Mouse (Mus musculus) cerebellum, adult 2 months (tissue): ENCODE results near the gene Agk. TPM values are rescaled to one million over a fixed set of nuclear protein-coding genes. Genes with fewer than 3 reads are reported as not detected.

Source experiments
- DNase-seq, 2 experiments: peaks; one replicate each; pipeline ENCODE4 v3.0.0; 2021
- H3K27ac ChIP-seq: fragments of 200-500 bp; 2 replicates; pipeline ENCODE4 v1.5.1; 2012; ENCODE audit warnings: low read length, control low read depth, inconsistent platforms; ENCODE audit not compliant: insufficient read depth
- H3K27me3 ChIP-seq: fragments of 200-500 bp; 2 replicates; pipeline ENCODE4 v1.6.1; 2012; ENCODE audit warnings: inconsistent platforms, mild to moderate bottlenecking, low read length, moderate library complexity; ENCODE audit not compliant: control insufficient read depth, insufficient read depth
- H3K4me1 ChIP-seq: fragments of 200-500 bp; 2 replicates; pipeline ENCODE4 v1.6.1; 2011; ENCODE audit warnings: low read length; ENCODE audit not compliant: control insufficient read depth, insufficient read depth
- H3K4me3 ChIP-seq: fragments of 200-500 bp; replicated peaks from 2 replicates; pipeline ENCODE3; 2011; ENCODE audit warnings: mild to moderate bottlenecking, low read depth, low read length, control low read depth; ENCODE audit not compliant: insufficient read depth
- CTCF ChIP-seq: fragments of 200-500 bp; IDR thresholded peaks from 2 replicates; pipeline ENCODE4 v1.5.1; 2011; ENCODE audit warnings: low read depth, mild to moderate bottlenecking, control low read depth, low read length, moderate library complexity, borderline replicate concordance; ENCODE audit not compliant: insufficient read depth
- POLR2A ChIP-seq: fragments of 200-500 bp; IDR thresholded peaks from 2 replicates; pipeline ENCODE4 v1.6.1; 2011; ENCODE audit warnings: low read length, control low read depth, borderline replicate concordance; ENCODE audit not compliant: insufficient read depth
- WGBS: fragments of 180-500 bp; shearing (Covaris S2); methylation state at CpG from one replicate; pipeline ENCODE4 v1.1.7; 2018; 5-methylcytosine and 5-hydroxymethylcytosine counted together
- polyA plus RNA-seq: library from polyadenylated mRNA; depleted of rRNA; stranded (reverse); fragments of >200 nt; gene quantifications from 2 replicates; pipeline ENCODE4 v1.2.3, GENCODE M21; 2012

Gene Agk
- polyA plus RNA-seq, 1 experiment: 34.8 TPM

DNA sequence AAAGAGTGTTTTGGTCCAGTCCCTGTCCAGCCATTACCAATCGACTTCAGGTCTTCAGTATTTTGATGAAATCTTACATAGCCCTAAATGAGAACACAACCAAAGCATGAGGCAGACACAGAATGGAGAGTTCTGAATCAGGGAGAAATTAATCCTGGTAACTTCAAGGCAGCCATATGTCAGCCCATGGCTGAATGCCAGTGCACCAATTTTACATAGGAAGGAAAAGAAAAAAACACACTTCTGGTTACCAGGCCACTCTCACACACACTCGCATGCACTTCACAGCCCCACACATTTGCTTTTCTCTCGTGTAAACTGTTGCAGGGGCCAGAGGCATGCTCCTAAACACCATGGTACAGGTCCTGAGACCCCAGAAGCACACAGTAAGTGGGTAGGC is 105.9 kb downstream of the Agk start:
- DNase-seq: peak; percentile 75 to 80
- no peak for TF ChIP-seq CTCF
- TF ChIP-seq POLR2A: no peak
- Histone ChIP-seq H3K4me3 (peak overlapping the region; percentile 28), H3K4me1 (peaks cover 41% of the 10 kb centered on the region; the same call in 1 of the 2 replicates), H3K27ac (peak overlapping the region; percentile 31), H3K27me3 (no peaks in the 10 kb centered on the region)
- 14% methylated on average over 3 of the region's 3 CpGs for WGBS

DNA sequence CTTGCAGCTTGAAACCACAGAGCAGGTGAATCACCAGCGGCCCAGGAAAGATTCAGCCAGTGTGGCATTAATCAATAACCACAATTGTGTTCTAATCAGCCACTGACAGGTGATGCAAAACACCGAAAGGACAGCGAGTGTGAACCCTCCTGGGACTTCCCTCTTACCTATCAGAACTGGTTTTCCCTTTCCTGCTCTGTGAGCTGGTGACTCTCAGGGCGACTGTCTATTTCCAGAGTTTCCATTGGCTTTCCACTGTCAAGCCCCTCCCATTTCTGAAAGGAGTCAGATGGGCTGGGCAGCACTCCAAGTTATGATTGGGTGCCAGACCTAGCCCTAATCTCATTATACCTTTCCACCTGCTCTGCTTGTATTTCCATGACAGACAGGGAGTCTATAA is 106.4 kb downstream of the Agk start:
- 7% methylated on average over 4 of the region's 4 CpGs for WGBS
- DNase-seq: peak; percentile 86 to 92
- Histone ChIP-seq H3K4me3 (peak overlapping the region; percentile 28), H3K4me1 (peaks cover 37% of the 10 kb centered on the region; the same call in 1 of the 2 replicates), H3K27me3 (no peaks in the 10 kb centered on the region), H3K27ac (peak overlapping the region; percentile 72)
- TF ChIP-seq CTCF (no peak), POLR2A (peak; percentile 15; the same call in 1 of the 2 replicates)

DNA sequence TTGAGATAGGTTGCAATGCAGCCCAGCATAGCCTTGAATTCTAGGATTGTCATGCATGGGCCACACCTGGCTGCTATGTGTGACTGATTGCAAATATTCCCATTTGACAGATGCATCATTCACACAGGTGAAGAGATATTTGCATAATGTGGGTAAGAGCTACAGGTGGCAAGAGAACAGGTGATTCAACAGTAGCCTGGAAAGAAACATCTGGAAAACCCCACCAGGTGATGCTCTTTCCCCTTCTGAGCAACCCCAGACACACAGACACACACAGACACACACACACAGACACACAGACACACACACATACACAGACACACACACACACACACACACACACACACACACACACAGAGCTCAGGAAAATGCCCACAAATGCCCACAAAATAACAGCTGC is 106.8 kb downstream of the Agk start:
- no peak for TF ChIP-seq CTCF
- TF ChIP-seq POLR2A: no peak
- DNase-seq: no peak
- Histone ChIP-seq H3K27ac (peak overlapping the region; percentile 72), H3K27me3 (no peaks in the 10 kb centered on the region), H3K4me1 (peaks cover 35% of the 10 kb centered on the region; the same call in 1 of the 2 replicates), H3K4me3 (peak overlapping the region; percentile 46)

DNA sequence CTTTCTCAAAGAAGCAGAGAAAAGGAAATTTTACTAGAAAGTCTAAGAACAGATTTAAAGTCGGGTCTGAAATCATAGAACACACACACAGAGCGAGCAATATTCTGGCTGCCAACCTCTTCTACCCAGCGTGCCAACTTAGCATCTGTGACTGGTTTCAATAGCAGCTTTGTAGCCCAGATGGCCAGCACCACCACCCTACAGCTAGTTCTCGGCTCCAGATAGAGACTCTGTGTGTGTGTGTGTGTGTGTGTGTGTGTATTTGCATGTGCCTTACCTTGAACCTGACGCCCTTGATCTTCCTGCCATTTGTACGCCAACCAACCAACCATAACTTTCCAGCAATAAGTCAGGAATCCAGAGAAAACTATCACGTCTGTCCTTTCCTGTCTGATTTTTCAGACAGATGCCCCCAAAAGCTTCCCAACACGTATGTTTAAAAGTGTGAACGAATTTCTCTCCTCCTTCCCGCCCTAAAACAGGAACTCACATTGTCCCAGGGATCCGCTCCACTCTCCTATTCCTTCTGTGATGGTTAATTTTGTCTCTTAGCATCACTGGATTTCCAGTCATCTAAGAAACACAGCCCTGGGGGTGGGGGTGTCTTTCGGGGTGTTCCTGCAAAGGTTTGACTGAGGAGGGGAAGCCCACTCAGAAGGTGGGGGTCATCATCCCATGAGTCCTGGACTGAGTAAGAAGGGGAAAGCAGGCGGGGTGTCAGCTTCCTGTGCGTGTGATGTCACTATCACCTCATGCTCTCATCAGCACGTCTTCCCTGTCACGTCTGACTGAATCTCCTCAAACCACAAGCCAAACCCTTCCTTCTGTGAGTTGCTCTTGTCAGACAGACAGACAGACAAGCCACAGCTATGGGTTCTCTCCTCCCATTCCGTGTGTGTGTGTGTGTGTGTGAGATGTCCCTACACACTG is 107.6 kb downstream of the Agk start:
- H3K27ac ChIP-seq: peak overlapping the region; percentile 77
- 19% methylated on average over 17 of the region's 17 CpGs for WGBS
- peaks cover 27% of the 10 kb centered on the region; the same call in 1 of the 2 replicates for H3K4me1 ChIP-seq

DNA sequence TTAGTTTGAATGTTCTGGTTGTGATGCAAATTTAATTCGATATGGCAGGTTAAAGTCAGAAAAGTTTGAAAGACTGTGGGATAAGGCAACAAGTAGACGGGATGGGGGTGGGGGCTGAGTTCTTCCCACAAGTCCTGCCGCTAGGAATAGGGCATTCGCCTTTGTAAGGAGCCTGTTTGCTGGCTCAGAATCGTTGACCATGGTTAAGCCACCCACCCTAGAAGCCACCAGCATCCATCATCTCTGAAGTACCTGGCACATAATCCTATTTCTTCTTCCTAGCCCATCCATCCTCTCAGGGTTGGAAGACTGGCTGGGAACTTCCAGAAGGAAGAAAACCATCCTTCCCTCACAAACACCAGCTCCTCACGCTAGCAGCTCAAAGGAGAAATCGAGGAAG is 109.7 kb downstream of the Agk start:
- WGBS: 4% methylated on average over 7 of the region's 7 CpGs
- H3K27ac ChIP-seq: peak overlapping the region; percentile 99

More for the DNA sequence above, 107.6 kb downstream of the Agk start:
- TF ChIP-seq CTCF (no peak), POLR2A (no peak)
- DNase-seq: peak; percentile 81 to 93
- Histone ChIP-seq H3K4me3 (peak overlapping the region; percentile 46), H3K27me3 (no peaks in the 10 kb centered on the region)

DNA sequence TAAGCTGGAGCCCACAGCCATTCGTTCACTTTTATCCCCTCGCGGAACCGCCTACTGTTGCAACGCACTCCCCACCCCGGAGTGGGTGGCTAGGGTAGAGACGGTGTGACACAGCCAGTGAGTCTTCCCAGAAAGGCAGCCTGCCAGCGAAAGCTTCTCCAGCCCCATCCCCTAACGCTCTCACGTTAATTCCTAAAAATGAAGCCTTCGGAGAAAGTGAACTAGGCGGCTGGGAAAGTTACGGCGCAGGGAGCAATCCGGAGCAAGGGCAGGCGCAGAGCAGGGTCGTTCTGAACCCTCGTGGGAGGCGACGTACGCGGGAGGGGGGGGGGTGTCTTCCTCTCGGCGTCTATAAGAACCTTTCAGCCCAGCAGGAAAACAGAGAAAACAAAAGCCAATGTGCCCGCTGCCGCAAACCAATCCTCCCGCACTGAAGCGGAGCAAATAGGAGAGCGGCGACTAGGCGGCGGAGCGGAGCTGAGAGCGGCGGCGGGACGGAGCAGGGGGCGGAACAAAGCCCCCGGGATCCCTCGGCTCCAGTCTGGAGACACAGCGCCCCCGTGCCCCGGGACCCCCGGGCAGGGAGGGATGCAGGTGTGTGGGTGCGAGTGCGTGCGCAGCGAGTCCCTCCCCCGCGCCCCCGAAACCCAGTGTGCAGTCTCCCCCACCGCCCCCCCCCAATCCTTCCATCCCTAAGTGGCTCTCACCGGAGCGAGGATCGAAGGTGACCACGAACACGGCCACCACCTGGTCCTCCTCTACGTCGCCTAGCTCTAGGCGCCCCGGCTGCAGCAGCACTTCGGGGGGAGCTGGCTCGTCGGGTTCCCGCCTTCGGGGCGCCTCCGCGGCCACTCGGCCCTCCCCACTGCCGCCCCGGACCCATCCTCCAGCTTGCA is 110.4 kb downstream of the Agk start:
- under 1% methylated on average over 72 of the region's 72 CpGs for WGBS
- H3K4me1 ChIP-seq: peaks cover 18% of the 10 kb centered on the region; the same call in 1 of the 2 replicates
- no peak for TF ChIP-seq CTCF
- H3K27me3 ChIP-seq: no peaks in the 10 kb centered on the region
- H3K27ac ChIP-seq: peak overlapping the region; percentile 99
- H3K4me3 ChIP-seq: peak overlapping the region; percentile 89
- DNase-seq: peak; percentile 78

More for the DNA sequence above, 109.7 kb downstream of the Agk start:
- Histone ChIP-seq H3K27me3 (no peaks in the 10 kb centered on the region), H3K4me1 (peaks cover 19% of the 10 kb centered on the region; the same call in 1 of the 2 replicates), H3K4me3 (peak overlapping the region; percentile 89)
- TF ChIP-seq POLR2A: no peak
- no peak for TF ChIP-seq CTCF
- DNase-seq: no peak

DNA sequence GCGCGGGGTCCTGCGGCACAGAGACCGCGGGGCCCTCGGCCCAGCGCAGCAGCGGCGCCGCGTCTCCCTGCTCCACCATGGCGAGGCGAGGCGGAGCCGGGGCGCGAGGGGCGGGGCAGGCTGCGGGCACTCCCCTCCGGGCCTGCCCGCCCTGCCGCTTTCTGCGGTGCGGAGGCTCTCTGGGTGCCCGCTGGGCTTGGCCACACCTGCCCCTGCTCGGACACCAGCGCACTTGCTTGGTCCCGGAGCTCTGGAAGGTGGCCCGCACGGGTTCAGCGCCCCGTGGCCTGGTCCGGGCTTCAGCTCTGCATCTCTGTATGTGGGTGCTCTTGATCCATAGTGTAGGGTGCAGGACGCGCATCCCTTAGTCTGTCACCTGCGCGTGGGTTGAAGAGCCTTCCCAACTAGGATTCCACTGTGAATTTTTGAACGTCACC is 111.1 kb downstream of the Agk start, which contains the start of gene E330009J07Rik:
E330009J07Rik (minus strand) TSS at position 89 of the 437 bp plus-strand sequence.
- under 1% methylated on average over 38 of the region's 38 CpGs for WGBS
- Histone ChIP-seq H3K27me3 (no peaks in the 10 kb centered on the region), H3K4me3 (peak within 1 kb of the TSS; percentile 89), H3K4me1 (peaks cover 16% of the 10 kb centered on the region; the same call in 1 of the 2 replicates), H3K27ac (peak within 1 kb of the TSS; percentile 99)
- peak; percentile 94 to 95 for DNase-seq
- TF ChIP-seq CTCF (no peak), POLR2A (peak; percentile 77; the same call in 1 of the 2 replicates)
